Mouse (Mus musculus) right cerebral cortex, postnatal 14 days (tissue): ENCODE measurements around the gene Sp8.

Experiments
- DNase-seq: peaks from one replicate; pipeline ENCODE4 v3.0.0; 2022

Gene Sp8

GRCm38 (mm10) chr12:118846221-118846620 is at the start of gene Sp8:
Gene Sp8 (plus strand): TSS chr12:118846329.
- no peak for DNase-seq

- DNase-seq = no peak
These were observed 34.7 kb upstream of the Sp8 start for GRCm38 (mm10) chr12:118811328-118811961.

- DNase-seq = no peak
These were observed 31.6 kb upstream of the Sp8 start for GRCm38 (mm10) chr12:118814561-118814960.

DNA sequence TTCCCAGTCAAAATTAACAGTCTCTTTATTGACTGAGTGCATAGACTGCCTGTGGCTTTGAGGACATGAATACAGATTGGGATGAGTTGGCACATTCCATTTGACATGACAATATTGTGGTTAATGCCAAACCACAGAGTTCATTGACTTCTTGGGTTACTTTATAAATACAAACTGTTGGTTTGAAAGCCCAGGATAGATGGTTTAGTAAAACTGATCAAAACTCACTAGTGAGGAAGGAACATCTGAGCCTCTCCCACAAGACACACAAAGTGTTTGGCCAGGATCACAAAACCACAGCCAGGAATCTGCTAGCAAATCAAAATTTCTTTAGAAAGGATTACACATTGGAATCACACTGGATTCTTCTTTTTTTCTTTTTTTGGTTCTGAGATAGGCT is 30.0 kb upstream of the Sp8 start:
- no peak for DNase-seq

- DNase-seq = no peak
These were observed 16.2 kb upstream of the Sp8 start for GRCm38 (mm10) chr12:118829881-118830280.

- DNase-seq = no peak
These were observed 9.5 kb upstream of the Sp8 start for GRCm38 (mm10) chr12:118836411-118837341.

GRCm38 (mm10) chr12:118837361-118837760 is 8.8 kb upstream of the Sp8 start:
- DNase-seq = no peak

DNA sequence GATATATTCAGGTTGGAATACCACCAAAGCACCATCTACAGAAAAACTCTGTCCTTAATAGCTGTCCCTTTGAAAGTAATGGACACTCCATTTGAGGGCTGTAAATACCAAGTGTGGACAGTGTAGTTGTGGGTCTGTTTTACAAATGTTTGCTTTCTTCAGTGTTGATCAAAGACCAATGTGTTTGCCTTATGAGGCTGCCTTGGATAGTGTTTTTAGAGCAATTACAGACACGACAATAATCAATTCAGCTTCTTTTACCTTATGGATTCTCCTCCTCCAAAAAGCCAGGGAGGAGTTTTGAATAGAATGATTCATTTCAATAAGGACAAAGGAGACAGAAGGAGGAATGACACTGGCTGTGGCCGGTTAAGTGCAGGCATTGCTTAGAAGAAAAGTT is 7.9 kb upstream of the Sp8 start:
- no peak for DNase-seq

- DNase-seq = no peak
These were observed 6.7 kb upstream of the Sp8 start for GRCm38 (mm10) chr12:118839398-118839797.

GRCm38 (mm10) chr12:118840301-118840700 is 5.8 kb upstream of the Sp8 start:
- DNase-seq = no peak

- DNase-seq = no peak
These were observed 5.3 kb upstream of the Sp8 start for GRCm38 (mm10) chr12:118840861-118841260.

- no peak for DNase-seq
These were observed 4.7 kb upstream of the Sp8 start for GRCm38 (mm10) chr12:118841381-118841922.

GRCm38 (mm10) chr12:118841971-118842550 is 4.1 kb upstream of the Sp8 start:
- DNase-seq = no peak

GRCm38 (mm10) chr12:118842671-118843411 is 3.3 kb upstream of the Sp8 start:
- DNase-seq = no peak

DNA sequence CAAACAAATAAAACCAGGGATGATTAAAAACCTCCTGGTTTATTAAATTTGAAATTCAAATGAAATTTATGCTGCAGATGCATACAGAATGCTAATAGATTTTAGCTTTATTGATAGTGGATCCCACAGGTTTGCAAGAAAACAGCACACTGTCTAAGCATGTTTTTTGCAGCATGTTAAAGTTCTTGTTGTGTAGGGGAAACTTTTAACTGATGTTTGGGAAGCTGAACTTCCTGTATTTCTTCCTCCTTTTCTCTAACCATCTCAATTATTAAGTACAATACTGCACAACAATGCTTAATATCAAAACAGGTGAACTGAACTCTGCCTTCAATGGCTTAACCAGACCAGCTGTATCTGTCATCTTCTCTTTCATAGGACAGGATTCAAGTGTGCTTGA is 2.0 kb upstream of the Sp8 start:
- no peak for DNase-seq

DNA sequence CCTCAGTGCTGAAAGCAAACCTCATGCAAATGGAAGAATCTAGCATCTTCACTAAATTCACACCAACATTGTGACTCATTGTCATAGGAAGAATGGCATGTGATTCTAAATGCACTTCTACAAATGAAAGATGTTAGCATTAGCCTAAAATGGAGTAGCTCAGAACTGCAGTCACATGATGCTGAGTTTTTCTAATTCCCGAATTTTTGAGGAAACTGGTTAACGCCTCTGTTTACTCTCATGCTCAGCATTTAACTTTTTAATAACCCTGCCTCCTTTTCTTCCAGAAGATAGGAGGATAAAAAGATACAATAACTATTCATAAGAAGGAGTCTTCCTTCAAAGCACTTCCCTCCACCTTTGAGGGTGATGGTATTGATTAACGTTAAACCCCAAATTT is 1.3 kb upstream of the Sp8 start:
- no peak for DNase-seq

GRCm38 (mm10) chr12:118845351-118845750 is 778 bp upstream of the Sp8 start:
- DNase-seq = no peak

- no peak for DNase-seq
These were observed 656 bp downstream of the Sp8 start for GRCm38 (mm10) chr12:118846649-118847321.

DNA sequence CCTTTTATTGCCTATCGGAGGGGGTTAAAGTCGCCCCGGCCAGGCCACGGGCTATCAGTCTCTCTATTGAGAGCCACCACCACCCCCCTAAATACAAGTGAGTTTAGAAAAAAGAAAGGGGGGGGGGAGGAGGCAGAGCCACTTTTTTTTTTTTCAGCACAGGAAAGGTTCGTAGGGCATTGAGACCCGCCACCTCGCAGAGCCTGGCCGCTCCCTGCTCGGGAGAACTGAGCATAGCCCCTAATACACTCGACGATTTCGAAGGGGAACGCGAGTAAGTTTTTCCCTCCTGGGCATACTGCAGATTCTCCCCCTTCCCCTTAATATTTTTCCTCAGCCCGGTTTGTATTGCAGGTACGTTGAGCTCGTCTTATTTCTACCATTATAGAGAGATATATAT is 1.3 kb downstream of the Sp8 start:
- no peak for DNase-seq

GRCm38 (mm10) chr12:118847861-118848495 is 1.8 kb downstream of the Sp8 start:
- DNase-seq = no peak

GRCm38 (mm10) chr12:118848496-118849202 is 2.5 kb downstream of the Sp8 start:
- no peak for DNase-seq
